Mouse (Mus musculus) cerebellum, postnatal 10 days (tissue): ENCODE measurements at regions not wholly inside any gene's neighbourhood (a gene's known extent, or its start where the extent isn't known, plus 50 kb on each side); places are given as distances from the start of the nearest gene placed in this dataset.
A peak's percentile ranks its signal among the peaks of the same experiment; 100 is the strongest.

Experiments
- DNase-seq, 2 experiments: peaks; one replicate each; pipeline ENCODE4 v3.0.0; 2021; ENCODE audit warnings: mixed read lengths in 2 of 2

DNA sequence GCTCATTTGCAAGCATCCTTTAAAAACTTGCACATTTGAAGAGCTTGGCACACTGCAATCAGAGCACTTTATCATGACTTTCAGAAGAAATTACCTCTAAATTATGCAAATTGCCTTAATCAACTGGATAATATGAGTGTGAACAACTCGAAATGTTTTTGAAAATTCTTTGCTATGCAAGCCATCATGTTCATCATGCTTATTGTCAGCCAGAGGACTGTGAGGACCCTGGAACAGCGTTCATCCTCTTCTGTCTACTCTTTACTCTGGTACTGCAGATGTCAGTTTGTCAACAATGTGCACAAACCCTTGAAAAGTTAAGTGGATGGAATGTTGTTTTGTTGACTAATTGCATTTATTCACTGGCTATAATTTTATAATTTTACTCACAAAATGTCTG lies 1899.9 kb upstream of the Slc39a10 start:
- DNase-seq = no peak

DNA sequence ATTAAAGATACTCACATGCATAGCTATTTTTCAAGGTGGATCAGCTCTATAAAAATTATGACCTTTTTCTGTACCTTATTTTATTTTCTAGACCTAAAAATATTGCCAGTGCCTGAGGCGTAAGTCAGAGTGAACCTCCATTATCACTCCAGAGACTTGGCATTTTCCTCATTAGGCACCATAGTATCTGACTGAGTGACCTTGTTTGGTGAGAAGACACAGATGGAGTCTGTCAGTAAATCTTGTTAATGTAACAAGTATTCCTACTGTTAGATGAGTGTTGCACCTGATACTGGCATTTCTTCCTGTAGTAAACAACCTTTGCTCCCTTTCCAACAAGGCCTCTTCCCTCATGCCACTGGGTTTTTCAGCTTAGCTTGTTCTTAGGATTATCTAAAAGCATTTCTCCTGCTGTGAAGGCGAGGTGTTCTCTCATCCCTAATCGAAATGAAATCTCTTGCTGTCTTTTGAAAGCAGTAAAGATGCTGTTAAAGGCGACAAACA lies 1860.7 kb upstream of the Slc39a10 start:
- DNase-seq = peak; percentile 34 to 35

DNA sequence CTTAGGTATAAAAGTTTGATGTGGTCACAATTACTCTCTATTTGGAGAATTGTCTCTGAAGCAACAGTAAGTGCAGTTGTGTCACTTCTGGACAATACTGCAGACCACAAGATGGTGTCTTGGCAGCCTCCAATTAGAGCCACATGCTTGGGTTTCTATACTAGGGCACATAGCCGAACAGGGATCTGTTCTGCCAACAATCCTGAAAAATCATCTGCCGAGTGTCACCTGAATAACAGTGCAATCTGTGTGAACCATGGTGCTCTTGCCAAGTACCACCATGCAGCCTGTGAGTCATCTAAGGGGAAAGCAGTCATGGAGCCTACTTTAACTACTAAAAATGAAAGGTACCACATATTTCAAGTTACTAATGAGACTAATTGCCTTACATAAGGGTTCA lies 1840.9 kb upstream of the Slc39a10 start:
- peak; percentile 90 to 92 for DNase-seq

GRCm38 (mm10) chr1:48708606-48709005 lies 1816.0 kb upstream of the Slc39a10 start:
- DNase-seq = peak; percentile 46
